Mouse (Mus musculus): ENCODE measurements around the gene Krt18.
A peak's percentile ranks its signal among the peaks of the same experiment; 100 is the strongest.
"Not testable (repeated sequence)": the region's sequence is repeated elsewhere in the genome, so short reads cannot be mapped to it uniquely, and the experiment has no call there.

The Krt18 gene

GRCm38 (mm10) chr15:102028040-102028439, at the start of gene Krt18:
Gene Krt18 (plus strand): TSS chr15:102028180.
- DNase-seq (ENCODE audit: low read depth in 1 of 2, low spot score in 2 of 2) = no peak

GRCm38 (mm10) chr15:101980849-101981248, 47.1 kb upstream of the Krt18 start:
- DNase-seq (ENCODE audit: low read depth in 1 of 2, low spot score in 2 of 2) = no peak

GRCm38 (mm10) chr15:101983315-101983948, 44.5 kb upstream of the Krt18 start:
- no peak for DNase-seq (ENCODE audit: low read depth in 1 of 2, low spot score in 2 of 2)

- peak; percentile 77 to 88 for DNase-seq (ENCODE audit: low read depth in 1 of 2, low spot score in 2 of 2)
Observed at GRCm38 (mm10) chr15:101983949-101984601, 43.9 kb upstream of the Krt18 start.

- DNase-seq (ENCODE audit: low read depth in 1 of 2, low spot score in 2 of 2) = no peak
Observed at GRCm38 (mm10) chr15:101984746-101985145, 43.2 kb upstream of the Krt18 start.

GRCm38 (mm10) chr15:101988119-101988518, 39.9 kb upstream of the Krt18 start:
- peak in 1 of 2 experiments; percentile 72 for DNase-seq (ENCODE audit: low read depth in 1 of 2, low spot score in 2 of 2)

GRCm38 (mm10) chr15:101988714-101989113, 39.3 kb upstream of the Krt18 start:
- DNase-seq (ENCODE audit: low read depth in 1 of 2, low spot score in 2 of 2) = no peak

GRCm38 (mm10) chr15:101990946-101991345, 37.0 kb upstream of the Krt18 start:
- DNase-seq (ENCODE audit: low read depth in 1 of 2, low spot score in 2 of 2) = no peak

- no peak for DNase-seq (ENCODE audit: low read depth in 1 of 2, low spot score in 2 of 2)
Observed at GRCm38 (mm10) chr15:101994365-101994764, 33.6 kb upstream of the Krt18 start.

- no peak for DNase-seq (ENCODE audit: low read depth in 1 of 2, low spot score in 2 of 2)
Observed at GRCm38 (mm10) chr15:101995484-101996236, 32.3 kb upstream of the Krt18 start.

- not testable (repeated sequence) for DNase-seq (ENCODE audit: low read depth in 1 of 2, low spot score in 2 of 2)
Observed at GRCm38 (mm10) chr15:101996450-101997078, 31.4 kb upstream of the Krt18 start.

GRCm38 (mm10) chr15:101999156-101999555, 28.8 kb upstream of the Krt18 start:
- no peak for DNase-seq (ENCODE audit: low read depth in 1 of 2, low spot score in 2 of 2)

GRCm38 (mm10) chr15:101999676-102000335, 28.2 kb upstream of the Krt18 start:
- DNase-seq (ENCODE audit: low read depth in 1 of 2, low spot score in 2 of 2) = no peak

- peak in 1 of 2 experiments; percentile 16 for DNase-seq (ENCODE audit: low read depth in 1 of 2, low spot score in 2 of 2)
Observed at GRCm38 (mm10) chr15:102002646-102003488, 25.1 kb upstream of the Krt18 start.

- no peak for DNase-seq (ENCODE audit: low read depth in 1 of 2, low spot score in 2 of 2)
Observed at GRCm38 (mm10) chr15:102003516-102003915, 24.5 kb upstream of the Krt18 start.

GRCm38 (mm10) chr15:102004189-102004588, 23.8 kb upstream of the Krt18 start, which contains the start of gene Krt8:
Gene Krt8 (minus strand): TSS chr15:102004482.
- no peak for DNase-seq (ENCODE audit: low read depth in 1 of 2, low spot score in 2 of 2)

GRCm38 (mm10) chr15:102005290-102005689, 22.7 kb upstream of the Krt18 start:
- no peak for DNase-seq (ENCODE audit: low read depth in 1 of 2, low spot score in 2 of 2)

GRCm38 (mm10) chr15:102006317-102006716, 21.7 kb upstream of the Krt18 start:
- no peak for DNase-seq (ENCODE audit: low read depth in 1 of 2, low spot score in 2 of 2)

GRCm38 (mm10) chr15:102007097-102008069, 20.6 kb upstream of the Krt18 start:
- DNase-seq (ENCODE audit: low read depth in 1 of 2, low spot score in 2 of 2) = no peak

All from monocyte, adult 2 months (primary cell).